Mouse (Mus musculus) forebrain, postnatal 0 days (tissue): Measurements from ENCODE around the gene Slc28a3. TPM values are rescaled to one million over a fixed set of nuclear protein-coding genes. Genes with fewer than 3 reads are reported as not detected.

ENCODE experiments used
- ATAC-seq: fragments of 200-750 bp; cut with Nextera tagmentation; 2 replicates; pipeline ENCODE4 v1.8.0; 2017; ENCODE audit warnings: mild to moderate bottlenecking, moderate library complexity
- DNase-seq: peaks from one replicate; pipeline ENCODE4 v3.0.0-alpha.2; 2015
- H3K27ac ChIP-seq: fragments of 300-500 bp; sonication (generic); 2 replicates; pipeline ENCODE4 v1.5.1; 2014; ENCODE audit warnings: low read depth, mild to moderate bottlenecking, antibody characterized with exemption, low read length, moderate library complexity, mixed read lengths
- H3K27me3 ChIP-seq: fragments of 300-500 bp; sonication (generic); 2 replicates; pipeline ENCODE4 v1.6.1; 2014; ENCODE audit warnings: mild to moderate bottlenecking, low read length, mixed read lengths; ENCODE audit not compliant: insufficient read depth
- H3K36me3 ChIP-seq: fragments of 300-500 bp; sonication (generic); 2 replicates; pipeline ENCODE4 v1.6.1; 2014; ENCODE audit warnings: mild to moderate bottlenecking, moderate library complexity; ENCODE audit not compliant: insufficient read depth
- H3K4me1 ChIP-seq: fragments of 300-500 bp; sonication (generic); 2 replicates; pipeline ENCODE4 v1.6.1; 2014; ENCODE audit warnings: antibody characterized with exemption; ENCODE audit not compliant: insufficient read depth
- H3K4me2 ChIP-seq: fragments of 300-500 bp; sonication (generic); 2 replicates; pipeline ENCODE4 v1.6.1; 2014; ENCODE audit warnings: low read depth, mild to moderate bottlenecking, moderate library complexity
- H3K4me3 ChIP-seq: fragments of 300-500 bp; sonication (generic); 2 replicates; pipeline ENCODE4 v1.5.1; 2014; ENCODE audit warnings: low read depth, low read length, mixed read lengths
- H3K9ac ChIP-seq: fragments of 300-500 bp; sonication (generic); 2 replicates; pipeline ENCODE4 v1.6.1; 2014; ENCODE audit warnings: mild to moderate bottlenecking
- H3K9me3 ChIP-seq: fragments of 300-500 bp; sonication (generic); 2 replicates; pipeline ENCODE4 v1.6.1; 2016; ENCODE audit warnings: low read length
- CTCF ChIP-seq: sonication (generic); IDR thresholded peaks from 2 replicates; pipeline ENCODE4 v1.5.1; 2016; ENCODE audit warnings: antibody characterized with exemption, control low read depth, low read depth
- WGBS: fragments of 180-500 bp; shearing (Covaris S2); extraction: QIAGEN DNeasy Blood & Tissue Kit; methylation state at CpG from one replicate; pipeline ENCODE4 v1.1.7; 2014; 5-methylcytosine and 5-hydroxymethylcytosine counted together
- polyA plus RNA-seq: library from polyadenylated mRNA; unstranded; fragments of >200 nt; fragmentation: Nextera tagmentation; extraction: Ambion mirVana; gene quantifications from 2 replicates; pipeline ENCODE4 v1.2.1, GENCODE M21; 2015
- total RNA-seq: library from RNA; depleted of rRNA; stranded (reverse); fragments of >200 nt; gene quantifications from 2 replicates; pipeline ENCODE4 v1.2.3, GENCODE M21; 2014; rRNA removed

The Slc28a3 gene
- total RNA-seq (0.05 and 0.08 TPM in 2 replicates), polyA plus RNA-seq (0.04 and 0.11 TPM in 2 replicates)

GRCm38 (mm10) chr13:58610716-58611115 is at the start of gene Slc28a3:
TSS of gene Slc28a3 (minus strand) at chr13:58610877.
- DNase-seq: no peak
- no peak for TF ChIP-seq CTCF
- H3K27ac ChIP-seq: no peak within 1 kb of the TSS
- no peak for ATAC-seq
- no peaks in the 10 kb centered on the region for H3K9me3 ChIP-seq
- H3K4me3 ChIP-seq: no peak within 1 kb of the TSS
- H3K4me1 ChIP-seq: no peaks in the 10 kb centered on the region
- H3K4me2 ChIP-seq: no peak within 1 kb of the TSS
- no peaks in the 10 kb centered on the region; the same call in 1 of the 2 replicates for H3K27me3 ChIP-seq
- H3K36me3 ChIP-seq: no peaks in the 10 kb centered on the region
- WGBS: 16% methylated on average over 12 of the region's 12 CpGs
- H3K9ac ChIP-seq: no peak within 1 kb of the TSS

- Histone ChIP-seq H3K4me3 (no peak overlapping the region), H3K36me3 (no peaks in the 10 kb centered on the region), H3K9ac (no peak overlapping the region), H3K27me3 (no peaks in the 10 kb centered on the region), H3K9me3 (no peaks in the 10 kb centered on the region), H3K27ac (no peak overlapping the region), H3K4me1 (no peaks in the 10 kb centered on the region), H3K4me2 (no peak overlapping the region)
- no peak for DNase-seq
- WGBS: 20% methylated on average over 9 of the region's 9 CpGs
- peak; percentile 55; the same call in 1 of the 2 replicates for ATAC-seq
- no peak for TF ChIP-seq CTCF
Measured at GRCm38 (mm10) chr13:58657987-58658386, 47.3 kb upstream of the Slc28a3 start.

DNA sequence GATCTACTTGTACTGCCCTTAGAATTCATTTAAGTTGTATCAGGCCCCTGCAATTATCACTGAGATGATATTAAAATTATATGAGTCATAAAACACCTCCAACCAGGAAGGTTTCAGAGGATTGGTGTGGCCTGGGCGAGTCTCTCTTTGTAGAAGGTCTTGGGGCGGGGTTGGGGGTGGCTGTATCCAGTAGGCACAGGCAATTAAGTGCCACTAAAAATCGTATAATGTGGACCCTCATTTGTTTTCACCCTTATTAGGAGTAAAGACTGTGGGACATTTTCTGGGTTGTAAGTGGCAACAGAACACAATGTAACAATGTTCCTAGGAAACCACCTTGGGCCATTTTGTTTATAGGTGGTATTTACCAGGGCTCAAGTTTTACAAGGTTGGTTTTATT is 46.2 kb upstream of the Slc28a3 start:
- H3K9me3 ChIP-seq: no peaks in the 10 kb centered on the region

GRCm38 (mm10) chr13:58655552-58655951 is 44.9 kb upstream of the Slc28a3 start:
- ATAC-seq: no peak
- Histone ChIP-seq H3K9me3 (no peaks in the 10 kb centered on the region), H3K4me2 (no peak overlapping the region), H3K4me3 (no peak overlapping the region), H3K4me1 (no peaks in the 10 kb centered on the region), H3K36me3 (no peaks in the 10 kb centered on the region), H3K27ac (no peak overlapping the region), H3K27me3 (no peaks in the 10 kb centered on the region), H3K9ac (no peak overlapping the region)
- no peak for DNase-seq
- 78% methylated on average over 10 of the region's 10 CpGs for WGBS
- TF ChIP-seq CTCF: peak; percentile 55

More for the DNA sequence above, 46.2 kb upstream of the Slc28a3 start:
- Histone ChIP-seq H3K36me3 (no peaks in the 10 kb centered on the region), H3K27me3 (no peaks in the 10 kb centered on the region), H3K4me3 (no peak overlapping the region), H3K9ac (no peak overlapping the region), H3K4me1 (no peaks in the 10 kb centered on the region), H3K27ac (no peak overlapping the region), H3K4me2 (no peak overlapping the region)
- 76% methylated on average over 3 of the region's 3 CpGs for WGBS
- TF ChIP-seq CTCF: no peak
- ATAC-seq: no peak
- DNase-seq: no peak

- Histone ChIP-seq H3K9ac (no peak overlapping the region), H3K27ac (no peak overlapping the region), H3K4me2 (no peak overlapping the region), H3K4me3 (no peak overlapping the region), H3K4me1 (no peaks in the 10 kb centered on the region), H3K9me3 (no peaks in the 10 kb centered on the region), H3K27me3 (no peaks in the 10 kb centered on the region; the same call in 1 of the 2 replicates), H3K36me3 (no peaks in the 10 kb centered on the region)
- WGBS: 12% methylated on average over 6 of the region's 6 CpGs
- peak; percentile 42; the same call in 1 of the 2 replicates for ATAC-seq
- TF ChIP-seq CTCF: peak; percentile 86
- peak; percentile 85 for DNase-seq
Measured at GRCm38 (mm10) chr13:58640330-58640729, 29.7 kb upstream of the Slc28a3 start.

DNA sequence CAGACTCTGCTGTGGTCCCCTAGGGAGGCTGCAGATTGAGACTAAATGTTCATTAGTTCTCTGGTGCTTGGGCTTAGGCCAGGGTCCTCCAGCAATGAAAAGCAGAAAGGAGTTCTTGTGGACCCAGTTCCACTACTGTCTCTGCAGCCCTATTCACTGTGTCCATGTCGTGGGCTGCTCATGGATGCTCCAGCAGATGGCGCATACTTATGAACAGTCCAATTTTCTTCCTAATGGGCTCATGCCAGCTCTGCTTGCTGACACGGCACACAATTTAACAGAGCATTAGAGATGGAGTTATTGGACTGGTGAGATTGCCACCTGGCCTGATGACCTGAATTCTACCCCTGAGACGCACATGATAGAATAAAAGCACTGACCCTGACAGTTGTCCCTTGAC is 28.3 kb upstream of the Slc28a3 start:
- ATAC-seq (peak; percentile 71), DNase-seq (peak; percentile 83)
- Histone ChIP-seq H3K4me3 (no peak overlapping the region), H3K4me2 (no peak overlapping the region), H3K9me3 (no peaks in the 10 kb centered on the region), H3K9ac (no peak overlapping the region), H3K27ac (no peak overlapping the region), H3K27me3 (no peaks in the 10 kb centered on the region; the same call in 1 of the 2 replicates), H3K4me1 (no peaks in the 10 kb centered on the region), H3K36me3 (no peaks in the 10 kb centered on the region)
- TF ChIP-seq CTCF: peak; percentile 78
- 23% methylated on average over 4 of the region's 4 CpGs for WGBS

DNA sequence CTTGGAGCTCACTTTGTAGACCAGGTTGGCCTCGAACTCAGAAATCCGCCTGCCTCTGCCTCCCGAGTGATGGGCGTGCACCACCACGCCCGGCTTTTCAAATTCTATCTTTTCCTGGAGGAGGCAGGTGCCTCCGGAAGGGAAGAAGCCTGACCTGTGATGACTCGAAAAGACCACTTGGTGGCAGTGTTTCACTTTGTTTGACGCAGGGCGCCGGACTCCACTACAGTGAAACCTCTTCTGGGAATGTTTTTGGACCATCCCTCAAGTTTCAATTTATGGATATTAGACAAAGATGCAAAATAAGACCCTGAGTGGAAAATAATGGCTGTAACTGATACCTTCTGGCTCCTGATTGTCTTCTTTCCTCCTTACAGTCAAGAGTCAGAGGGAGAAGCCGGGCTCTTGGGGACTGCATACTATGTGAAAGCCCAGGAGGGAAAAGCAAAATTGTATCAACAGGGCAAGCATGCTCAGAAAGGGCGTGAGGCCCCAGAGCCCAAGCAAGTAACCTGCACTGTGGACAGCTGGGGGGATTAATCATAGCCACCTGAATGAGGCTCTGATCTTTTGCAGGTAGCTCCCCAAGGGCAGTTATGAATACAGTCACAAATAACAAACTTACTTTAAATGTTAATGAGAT is 26.8 kb upstream of the Slc28a3 start:
- H3K4me1 ChIP-seq: no peaks in the 10 kb centered on the region
- no peak overlapping the region for H3K9ac ChIP-seq
- DNase-seq (peak; percentile 90), ATAC-seq (peak; percentile 58; the same call in 1 of the 2 replicates)
- H3K27ac ChIP-seq: no peak overlapping the region
- no peak overlapping the region for H3K4me2 ChIP-seq
- H3K9me3 ChIP-seq: no peaks in the 10 kb centered on the region
- H3K36me3 ChIP-seq: no peaks in the 10 kb centered on the region
- 18% methylated on average over 13 of the region's 13 CpGs for whole genome bisulfite sequencing
- TF ChIP-seq CTCF: peak; percentile 84
- no peaks in the 10 kb centered on the region; the same call in 1 of the 2 replicates for H3K27me3 ChIP-seq
- no peak overlapping the region for H3K4me3 ChIP-seq
